Mouse (Mus musculus): ENCODE measurements around the gene Tcf7l1. TPM values are rescaled to one million over a fixed set of nuclear protein-coding genes. Genes with fewer than 3 reads are reported as not detected.

Tcf7l1 gene
- polyA plus RNA-seq, 1 experiment from 2014 or later: 17.0 TPM

- Histone ChIP-seq H3K9me3 (ENCODE audit: control insufficient read depth, low read length) (no peaks in the 10 kb centered on the region), H3K9ac (ENCODE audit: low read depth, low read length) (no peak overlapping the region), H3K27ac (ENCODE audit: low read depth, low read length) (no peak overlapping the region), H3K4me3 (ENCODE audit: low read depth, low read length) (no peak overlapping the region), H3K27me3 (ENCODE audit: control insufficient read depth, insufficient read depth, low read length) (no peaks in the 10 kb centered on the region), H3K36me3 (ENCODE audit: control insufficient read depth, insufficient read depth, low read length) (no peaks in the 10 kb centered on the region), H3K4me1 (replicated peaks; ENCODE audit: control insufficient read depth, insufficient read depth, low read length) (peaks cover 6% of the 10 kb centered on the region), H3K4me2 (replicated peaks; ENCODE audit: low read depth, low read length) (no peak overlapping the region)
- ATAC-seq (ENCODE audit: low FRiP score): no peak
- DNase-seq (ENCODE audit: low spot score): no peak
- 72% methylated on average over 5 of the region's 5 CpGs for WGBS
Observed at GRCm38 (mm10) chr6:72694047-72694790, 94.8 kb downstream of the Tcf7l1 start.

- DNase-seq (ENCODE audit: low spot score): no peak
- Histone ChIP-seq H3K36me3 (ENCODE audit: control insufficient read depth, insufficient read depth, low read length) (no peaks in the 10 kb centered on the region), H3K27me3 (ENCODE audit: control insufficient read depth, insufficient read depth, low read length) (no peaks in the 10 kb centered on the region), H3K27ac (ENCODE audit: low read depth, low read length) (no peak overlapping the region), H3K4me1 (replicated peaks; ENCODE audit: control insufficient read depth, insufficient read depth, low read length) (peaks cover 6% of the 10 kb centered on the region), H3K4me2 (replicated peaks; ENCODE audit: low read depth, low read length) (no peak overlapping the region), H3K9ac (ENCODE audit: low read depth, low read length) (no peak overlapping the region), H3K9me3 (ENCODE audit: control insufficient read depth, low read length) (no peaks in the 10 kb centered on the region), H3K4me3 (ENCODE audit: low read depth, low read length) (no peak overlapping the region)
- no peak for ATAC-seq (ENCODE audit: low FRiP score)
- 77% methylated on average over 6 of the region's 6 CpGs for WGBS
Observed at GRCm38 (mm10) chr6:72692469-72692868, 96.6 kb downstream of the Tcf7l1 start.

GRCm38 (mm10) chr6:72691549-72691948 lies 97.5 kb downstream of the Tcf7l1 start:
- Histone ChIP-seq H3K4me1 (replicated peaks; ENCODE audit: control insufficient read depth, insufficient read depth, low read length) (peaks cover under 1% of the 10 kb centered on the region), H3K27ac (ENCODE audit: low read depth, low read length) (no peak overlapping the region), H3K9ac (ENCODE audit: low read depth, low read length) (no peak overlapping the region), H3K4me3 (ENCODE audit: low read depth, low read length) (no peak overlapping the region), H3K4me2 (replicated peaks; ENCODE audit: low read depth, low read length) (no peak overlapping the region), H3K27me3 (ENCODE audit: control insufficient read depth, insufficient read depth, low read length) (no peaks in the 10 kb centered on the region), H3K36me3 (ENCODE audit: control insufficient read depth, insufficient read depth, low read length) (no peaks in the 10 kb centered on the region), H3K9me3 (ENCODE audit: control insufficient read depth, low read length) (no peaks in the 10 kb centered on the region)
- 88% methylated on average over 9 of the region's 9 CpGs for WGBS
- ATAC-seq (ENCODE audit: low FRiP score) (no peak), DNase-seq (ENCODE audit: low spot score) (no peak)

- H3K27me3 ChIP-seq (ENCODE audit: control insufficient read depth, insufficient read depth, low read length): no peaks in the 10 kb centered on the region
- H3K36me3 ChIP-seq (ENCODE audit: control insufficient read depth, insufficient read depth, low read length): no peaks in the 10 kb centered on the region
- no peak for DNase-seq (ENCODE audit: low spot score)
- H3K9ac ChIP-seq (ENCODE audit: low read depth, low read length): no peak overlapping the region
- no peaks in the 10 kb centered on the region for H3K9me3 ChIP-seq (ENCODE audit: control insufficient read depth, low read length)
- ATAC-seq (ENCODE audit: low FRiP score): no peak
- no peaks in the 10 kb centered on the region for H3K4me1 ChIP-seq (replicated peaks; ENCODE audit: control insufficient read depth, insufficient read depth, low read length)
- WGBS: 68% methylated on average over 10 of the region's 10 CpGs
- H3K4me2 ChIP-seq (replicated peaks; ENCODE audit: low read depth, low read length): no peak overlapping the region
- H3K27ac ChIP-seq (ENCODE audit: low read depth, low read length): no peak overlapping the region
- H3K4me3 ChIP-seq (ENCODE audit: low read depth, low read length): no peak overlapping the region
Observed at GRCm38 (mm10) chr6:72690595-72690994, 98.5 kb downstream of the Tcf7l1 start.

GRCm38 (mm10) chr6:72690001-72690400 lies 99.1 kb downstream of the Tcf7l1 start:
- no peak overlapping the region for H3K27ac ChIP-seq (ENCODE audit: low read depth, low read length)
- WGBS: 86% methylated on average over 8 of the region's 8 CpGs
- no peak for ATAC-seq (ENCODE audit: low FRiP score)

GRCm38 (mm10) chr6:72689046-72689445 lies 100.0 kb downstream of the Tcf7l1 start:
- Histone ChIP-seq H3K9me3 (ENCODE audit: control insufficient read depth, low read length) (no peaks in the 10 kb centered on the region), H3K27ac (ENCODE audit: low read depth, low read length) (no peak overlapping the region), H3K36me3 (ENCODE audit: control insufficient read depth, insufficient read depth, low read length) (no peaks in the 10 kb centered on the region), H3K4me3 (ENCODE audit: low read depth, low read length) (no peak overlapping the region), H3K4me2 (replicated peaks; ENCODE audit: low read depth, low read length) (no peak overlapping the region), H3K9ac (ENCODE audit: low read depth, low read length) (no peak overlapping the region), H3K27me3 (ENCODE audit: control insufficient read depth, insufficient read depth, low read length) (no peaks in the 10 kb centered on the region), H3K4me1 (replicated peaks; ENCODE audit: control insufficient read depth, insufficient read depth, low read length) (no peaks in the 10 kb centered on the region)
- WGBS: 86% methylated on average over 5 of the region's 5 CpGs
- ATAC-seq (ENCODE audit: low FRiP score) (no peak), DNase-seq (ENCODE audit: low spot score) (no peak)

More at GRCm38 (mm10) chr6:72690001-72690400, 99.1 kb downstream of the Tcf7l1 start:
- no peak overlapping the region for H3K4me2 ChIP-seq (replicated peaks; ENCODE audit: low read depth, low read length)
- H3K36me3 ChIP-seq (ENCODE audit: control insufficient read depth, insufficient read depth, low read length): no peaks in the 10 kb centered on the region
- H3K4me3 ChIP-seq (ENCODE audit: low read depth, low read length): no peak overlapping the region
- no peaks in the 10 kb centered on the region for H3K27me3 ChIP-seq (ENCODE audit: control insufficient read depth, insufficient read depth, low read length)
- no peak overlapping the region for H3K9ac ChIP-seq (ENCODE audit: low read depth, low read length)
- H3K9me3 ChIP-seq (ENCODE audit: control insufficient read depth, low read length): no peaks in the 10 kb centered on the region
- DNase-seq (ENCODE audit: low spot score): no peak
- no peaks in the 10 kb centered on the region for H3K4me1 ChIP-seq (replicated peaks; ENCODE audit: control insufficient read depth, insufficient read depth, low read length)

- Histone ChIP-seq H3K27ac (ENCODE audit: low read depth, low read length) (no peak overlapping the region), H3K9ac (ENCODE audit: low read depth, low read length) (no peak overlapping the region), H3K9me3 (ENCODE audit: control insufficient read depth, low read length) (no peaks in the 10 kb centered on the region), H3K4me3 (ENCODE audit: low read depth, low read length) (no peak overlapping the region), H3K4me1 (replicated peaks; ENCODE audit: control insufficient read depth, insufficient read depth, low read length) (no peaks in the 10 kb centered on the region), H3K27me3 (ENCODE audit: control insufficient read depth, insufficient read depth, low read length) (peaks cover 3% of the 10 kb centered on the region; the same call in 1 of the 2 replicates), H3K36me3 (ENCODE audit: control insufficient read depth, insufficient read depth, low read length) (no peaks in the 10 kb centered on the region), H3K4me2 (replicated peaks; ENCODE audit: low read depth, low read length) (no peak overlapping the region)
- 66% methylated on average over 9 of the region's 9 CpGs for WGBS
- no peak for ATAC-seq (ENCODE audit: low FRiP score)
- DNase-seq (ENCODE audit: low spot score): no peak
Observed at GRCm38 (mm10) chr6:72685165-72685564, 103.9 kb downstream of the Tcf7l1 start.

- H3K4me1 ChIP-seq (replicated peaks; ENCODE audit: control insufficient read depth, insufficient read depth, low read length): no peaks in the 10 kb centered on the region
- H3K36me3 ChIP-seq (ENCODE audit: control insufficient read depth, insufficient read depth, low read length): no peaks in the 10 kb centered on the region
- no peak for ATAC-seq (ENCODE audit: low FRiP score)
- H3K27ac ChIP-seq (ENCODE audit: low read depth, low read length): no peak overlapping the region
- 61% methylated on average over 4 of the region's 4 CpGs for WGBS
- peaks cover 3% of the 10 kb centered on the region; the same call in 1 of the 2 replicates for H3K27me3 ChIP-seq (ENCODE audit: control insufficient read depth, insufficient read depth, low read length)
- no peak overlapping the region for H3K9ac ChIP-seq (ENCODE audit: low read depth, low read length)
- no peak for DNase-seq (ENCODE audit: low spot score)
- H3K9me3 ChIP-seq (ENCODE audit: control insufficient read depth, low read length): no peaks in the 10 kb centered on the region
- no peak overlapping the region for H3K4me2 ChIP-seq (replicated peaks; ENCODE audit: low read depth, low read length)
- no peak overlapping the region for H3K4me3 ChIP-seq (ENCODE audit: low read depth, low read length)
Observed at GRCm38 (mm10) chr6:72684260-72684805, 104.7 kb downstream of the Tcf7l1 start.

- Histone ChIP-seq H3K4me1 (replicated peaks; ENCODE audit: control insufficient read depth, insufficient read depth, low read length) (peaks cover 12% of the 10 kb centered on the region), H3K9me3 (ENCODE audit: control insufficient read depth, low read length) (no peaks in the 10 kb centered on the region), H3K4me3 (ENCODE audit: low read depth, low read length) (no peak overlapping the region), H3K4me2 (replicated peaks; ENCODE audit: low read depth, low read length) (no peak overlapping the region), H3K9ac (ENCODE audit: low read depth, low read length) (no peak overlapping the region), H3K27ac (ENCODE audit: low read depth, low read length) (no peak overlapping the region), H3K27me3 (ENCODE audit: control insufficient read depth, insufficient read depth, low read length) (peaks cover 6% of the 10 kb centered on the region), H3K36me3 (ENCODE audit: control insufficient read depth, insufficient read depth, low read length) (no peaks in the 10 kb centered on the region)
- WGBS: 48% methylated on average over 4 of the region's 4 CpGs
- ATAC-seq (ENCODE audit: low FRiP score) (no peak), DNase-seq (ENCODE audit: low spot score) (no peak)
Observed at GRCm38 (mm10) chr6:72682238-72682637, 106.8 kb downstream of the Tcf7l1 start.

Data from hindbrain, embryonic 11.5 days (tissue).